Mouse (Mus musculus): ENCODE data around the gene Tnfaip8l1.

Tnfaip8l1 gene

DNA sequence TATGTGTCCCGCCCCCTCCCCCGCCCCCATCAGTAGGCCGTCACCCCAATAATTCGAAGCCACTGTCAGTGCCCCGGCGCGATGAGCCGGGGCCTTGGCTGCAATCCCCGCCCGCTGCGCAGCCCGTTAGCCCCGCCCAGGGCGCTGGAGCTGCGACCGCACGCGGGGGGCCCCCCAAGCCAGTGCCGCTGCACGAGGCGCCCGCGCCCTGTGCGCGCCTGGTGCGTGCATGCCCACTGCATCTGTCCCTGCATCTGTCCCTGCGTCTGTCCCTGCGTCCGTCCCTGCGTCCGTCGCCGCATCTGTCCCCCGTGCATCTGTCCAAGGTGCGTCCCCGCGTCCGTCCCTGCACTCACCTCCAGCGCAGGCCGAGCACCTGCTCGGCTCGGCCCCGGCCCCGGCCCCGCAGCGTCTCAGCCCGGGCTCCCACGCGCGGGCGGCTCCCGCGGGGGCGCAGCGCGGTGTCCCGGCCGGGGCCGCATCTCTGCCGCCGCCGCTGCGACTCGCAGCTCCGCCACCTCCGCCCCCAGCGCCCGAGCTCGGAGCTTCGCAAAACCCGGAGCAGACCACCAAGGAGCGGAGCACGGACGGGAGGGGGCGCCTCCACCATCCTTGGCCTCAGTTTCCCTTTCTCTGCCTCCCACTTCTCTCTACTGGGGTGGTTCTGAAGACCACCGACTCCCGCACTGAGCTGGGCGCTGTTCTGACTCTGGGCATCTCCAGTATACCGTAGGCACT lies 22.2 kb upstream of the Tnfaip8l1 start, which contains the start of gene Sema6b:
Sema6b (minus strand) TSS at position 486 of the 738 bp plus-strand sequence.
- peak; percentile 55 for DNase-seq

DNA sequence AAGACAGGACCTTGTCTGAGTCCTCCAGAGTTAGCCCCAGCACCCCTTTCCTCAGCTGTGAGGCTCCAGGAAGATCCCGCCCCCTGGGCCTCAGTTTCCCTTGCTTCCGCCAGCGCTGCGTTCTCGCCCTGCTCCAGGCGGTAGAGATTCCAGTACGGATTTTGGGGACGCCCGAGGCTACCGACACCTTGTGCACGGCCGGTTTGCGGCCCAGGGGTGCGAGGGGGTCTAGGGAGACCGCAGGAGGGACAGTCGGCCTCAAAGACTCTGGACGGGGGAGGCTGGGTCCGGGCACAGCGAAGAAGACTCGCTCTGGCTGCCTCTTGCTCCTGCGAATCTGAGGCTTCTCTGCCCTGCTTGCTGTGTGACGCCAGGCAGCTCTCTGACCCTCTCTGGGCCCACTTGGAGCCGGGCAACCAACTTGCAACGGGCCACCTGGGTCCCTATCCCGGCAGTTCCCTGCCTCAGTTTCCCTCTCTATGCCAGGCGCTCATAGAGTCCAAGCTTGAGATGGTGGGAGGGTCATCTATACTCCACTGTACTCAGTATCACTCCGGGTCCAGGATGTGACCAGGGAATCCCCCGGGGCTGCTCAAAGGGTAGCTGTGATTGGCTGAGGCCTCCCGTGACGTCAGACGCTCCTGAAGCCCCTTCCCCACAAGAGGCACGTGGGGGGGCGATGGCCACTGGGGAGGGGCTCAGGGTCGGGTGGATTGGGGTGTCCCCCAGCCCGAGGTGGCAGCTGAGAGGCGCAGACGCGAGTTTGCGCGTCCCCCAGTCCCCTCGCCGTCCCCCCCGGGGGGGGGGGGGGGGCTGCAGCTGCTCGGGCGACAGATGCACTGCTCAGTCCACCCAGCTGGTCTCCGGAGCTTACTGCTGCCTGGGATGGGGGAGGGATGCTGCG lies 20.3 kb upstream of the Tnfaip8l1 start:
- no peak for DNase-seq

DNA sequence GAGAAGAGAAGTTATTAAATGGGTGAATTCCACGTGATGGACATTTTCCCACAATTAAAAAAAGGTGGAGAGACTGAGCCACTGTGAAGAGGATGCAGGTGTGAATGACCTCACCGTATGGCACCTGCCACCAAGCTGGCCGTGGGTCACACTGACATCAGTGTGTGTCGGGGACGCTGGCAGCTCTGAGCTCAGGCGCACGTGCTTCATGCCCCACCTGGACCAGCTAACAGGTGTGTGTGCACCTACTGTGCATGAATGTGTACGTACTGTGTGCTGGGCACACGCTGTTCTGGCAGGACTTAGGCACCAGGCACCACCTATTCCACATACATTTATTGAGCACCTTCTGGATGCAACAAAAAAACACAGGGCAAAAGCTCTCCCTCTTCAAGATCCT lies 17.7 kb upstream of the Tnfaip8l1 start:
- DNase-seq = no peak

DNA sequence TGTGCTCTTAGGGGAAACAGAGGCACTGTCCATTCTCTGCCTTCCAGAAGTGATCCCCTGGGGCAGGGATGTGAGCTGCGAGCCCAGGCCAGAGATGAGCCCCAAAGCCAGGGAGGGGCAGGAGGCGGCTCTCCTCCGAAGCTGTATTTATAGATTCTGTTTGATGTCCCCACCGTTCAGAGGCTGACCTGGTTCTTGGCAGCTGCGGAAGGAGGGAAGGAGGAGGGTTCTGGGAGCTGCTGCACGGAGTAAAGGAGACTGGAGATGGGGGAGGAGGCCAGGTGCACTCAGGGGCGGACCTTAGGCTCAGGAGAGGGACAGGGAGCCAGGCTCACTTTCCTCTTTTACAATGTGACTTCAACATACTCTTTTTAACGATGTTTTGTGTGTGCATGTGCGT lies 16.1 kb upstream of the Tnfaip8l1 start:
- DNase-seq = no peak

DNA sequence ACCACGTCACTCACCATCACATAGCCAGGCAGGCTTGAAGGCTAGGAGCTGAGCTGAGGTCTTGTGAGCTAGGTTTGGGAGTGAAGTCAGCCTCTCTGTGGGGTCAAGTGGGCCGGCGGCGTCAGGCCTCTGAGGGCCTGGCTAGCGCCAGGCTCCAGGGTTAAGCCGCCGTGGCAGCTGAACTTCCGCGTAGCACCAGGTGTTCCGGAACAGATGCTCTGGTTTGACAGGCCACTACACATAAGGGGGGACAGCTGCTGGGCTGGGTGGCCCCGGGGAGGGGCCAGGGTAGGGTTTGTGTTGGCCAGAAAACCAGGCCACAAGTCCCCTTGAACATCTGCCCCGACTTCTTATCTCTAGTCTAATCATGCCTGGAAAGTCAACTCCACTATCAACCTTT lies 14.9 kb upstream of the Tnfaip8l1 start:
- no peak for DNase-seq

DNA sequence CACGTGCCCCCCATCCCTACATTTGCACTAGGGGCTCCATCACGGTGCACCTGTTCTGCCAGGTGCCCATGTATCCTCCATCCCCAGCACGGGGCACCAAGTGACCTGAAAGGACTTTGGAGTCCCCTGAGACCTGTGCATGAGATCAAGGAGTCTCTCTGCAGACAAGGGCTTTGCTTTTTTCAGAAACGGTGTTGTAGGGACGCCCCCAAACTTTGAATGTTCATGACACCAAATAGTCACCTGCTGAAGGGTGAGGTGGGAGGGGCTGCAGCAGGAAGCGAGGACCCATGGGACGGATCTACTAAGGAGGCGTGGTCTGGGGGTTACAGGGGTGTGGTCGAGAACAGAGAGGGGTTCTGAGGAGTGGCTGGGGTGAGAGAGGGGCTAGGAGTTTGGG lies 14.0 kb upstream of the Tnfaip8l1 start:
- DNase-seq = no peak

DNA sequence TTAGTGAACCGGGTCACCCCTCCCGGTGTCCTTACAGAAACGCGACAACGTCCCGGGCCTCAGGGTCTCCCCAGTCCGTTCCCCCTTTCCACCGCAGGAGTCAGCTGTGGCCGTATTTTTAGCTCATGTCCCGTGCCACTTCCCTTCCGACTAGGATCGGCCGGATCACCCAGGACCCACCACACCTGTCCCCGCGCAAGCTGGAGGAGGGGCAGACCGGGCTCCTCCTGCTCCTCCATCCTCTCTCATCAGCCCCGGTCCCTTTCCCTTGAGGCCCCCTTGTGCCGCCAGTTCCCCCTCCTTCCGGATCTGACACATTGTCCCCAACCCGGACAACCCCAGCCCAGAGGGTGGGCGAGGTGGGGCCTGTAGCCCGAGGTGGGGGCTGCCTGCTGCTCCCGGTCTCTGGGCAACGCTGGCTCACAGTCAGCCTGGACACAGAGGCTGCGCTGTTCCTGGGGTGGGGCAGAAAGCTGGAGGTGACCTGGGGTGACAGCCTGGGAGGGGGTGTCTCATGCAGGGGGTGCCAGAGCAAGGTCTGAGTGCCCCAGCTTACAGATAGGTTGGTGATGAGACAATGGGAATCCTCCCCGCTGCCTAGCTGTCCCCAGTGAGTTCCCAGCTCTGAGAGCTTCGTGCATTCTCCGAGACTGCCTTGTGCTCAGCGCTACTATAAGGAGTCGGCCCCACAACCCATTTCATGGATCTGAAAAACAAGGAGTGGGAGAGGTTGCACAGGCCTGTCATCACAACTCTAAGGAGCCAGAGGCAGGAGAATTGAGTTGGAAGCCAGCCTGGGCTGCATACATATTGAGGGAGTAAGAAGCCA lies 13.3 kb upstream of the Tnfaip8l1 start:
- no peak for DNase-seq

DNA sequence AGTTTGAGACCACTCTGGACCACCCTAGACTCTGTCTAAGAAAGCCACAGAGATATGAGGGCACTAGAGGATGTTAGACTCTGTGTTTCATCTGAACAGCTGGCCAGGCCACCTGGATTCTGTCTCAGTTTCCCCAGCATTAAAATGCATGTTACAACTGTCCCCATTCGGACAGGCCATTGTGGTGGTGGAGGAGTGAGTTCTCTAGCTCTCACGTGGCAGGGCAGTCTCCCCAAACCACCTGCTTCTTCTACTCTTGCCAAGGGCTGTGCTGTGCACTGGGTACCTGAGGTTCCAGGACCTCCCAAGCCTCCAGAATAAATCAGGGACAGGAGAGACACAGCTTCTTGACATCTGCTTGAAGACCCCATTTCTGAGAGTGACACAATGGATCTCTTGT lies 12.4 kb upstream of the Tnfaip8l1 start:
- no peak for DNase-seq

DNA sequence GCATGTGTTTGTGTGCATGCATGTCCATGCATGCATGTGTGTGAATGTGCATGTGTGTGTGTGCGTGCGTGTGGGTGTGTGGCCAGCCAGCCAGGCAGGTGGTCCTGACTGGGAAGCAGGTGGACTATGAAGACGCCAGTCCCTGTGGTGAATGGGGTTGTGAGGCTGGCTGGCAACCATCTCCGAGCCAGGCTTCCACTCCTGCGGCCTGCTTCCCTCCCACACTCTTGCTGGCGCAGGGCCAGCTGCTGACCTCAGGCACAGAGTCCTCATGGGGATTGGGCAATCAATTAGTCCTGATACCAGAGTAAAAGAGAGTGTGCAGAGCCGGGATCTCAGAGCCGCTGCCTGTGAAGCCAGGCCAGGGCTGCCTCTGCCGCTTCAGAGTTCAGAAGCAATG lies 8.6 kb upstream of the Tnfaip8l1 start:
- DNase-seq = peak; percentile 72

DNA sequence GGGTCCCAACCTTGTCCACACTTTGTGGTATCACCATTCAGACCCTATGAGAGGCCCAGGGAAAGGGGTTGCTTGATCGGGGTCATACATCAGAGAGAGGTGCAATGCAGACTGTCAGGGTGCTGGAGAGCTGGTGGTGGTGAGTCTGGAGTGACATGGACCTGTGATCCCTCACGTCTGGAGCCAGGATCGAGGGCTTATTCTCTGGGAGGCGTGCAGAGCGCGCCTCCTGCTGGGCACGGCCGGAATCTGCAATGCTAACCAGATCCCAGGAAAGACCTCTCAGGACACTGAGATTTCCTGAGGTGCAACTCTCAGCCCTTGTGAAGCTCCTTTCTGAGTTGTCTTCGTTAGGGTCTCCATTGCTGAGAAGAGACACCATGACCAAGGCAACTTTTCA lies 2.5 kb upstream of the Tnfaip8l1 start:
- DNase-seq = peak; percentile 66

DNA sequence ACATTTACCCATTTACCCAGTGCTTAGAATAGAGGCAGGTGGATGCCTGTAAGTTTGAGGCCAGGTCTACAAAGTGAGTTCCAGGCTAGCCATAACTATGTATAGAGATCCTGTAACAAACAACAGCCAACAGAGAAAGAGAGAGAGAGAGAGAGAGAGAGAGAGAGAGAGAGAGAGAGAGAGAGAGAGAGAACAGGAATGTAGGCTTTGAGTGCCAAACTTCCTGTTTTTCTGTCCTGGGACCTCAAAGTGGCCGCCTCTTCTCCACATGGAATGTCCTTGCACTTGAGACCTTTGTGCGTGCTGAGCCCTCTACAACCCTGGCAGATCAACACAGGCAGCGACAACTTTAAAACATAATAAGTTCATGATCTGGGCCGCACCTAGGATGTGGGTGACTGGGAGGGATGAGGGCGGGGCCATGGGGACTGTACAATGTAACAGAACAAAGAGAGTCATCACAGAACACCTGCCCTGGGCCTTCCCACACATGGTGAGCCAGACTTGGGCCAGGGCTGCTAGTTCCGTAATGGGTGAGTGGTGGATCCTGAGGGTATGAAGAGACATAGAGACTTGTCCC lies 1.3 kb downstream of the Tnfaip8l1 start:
- DNase-seq = no peak

DNA sequence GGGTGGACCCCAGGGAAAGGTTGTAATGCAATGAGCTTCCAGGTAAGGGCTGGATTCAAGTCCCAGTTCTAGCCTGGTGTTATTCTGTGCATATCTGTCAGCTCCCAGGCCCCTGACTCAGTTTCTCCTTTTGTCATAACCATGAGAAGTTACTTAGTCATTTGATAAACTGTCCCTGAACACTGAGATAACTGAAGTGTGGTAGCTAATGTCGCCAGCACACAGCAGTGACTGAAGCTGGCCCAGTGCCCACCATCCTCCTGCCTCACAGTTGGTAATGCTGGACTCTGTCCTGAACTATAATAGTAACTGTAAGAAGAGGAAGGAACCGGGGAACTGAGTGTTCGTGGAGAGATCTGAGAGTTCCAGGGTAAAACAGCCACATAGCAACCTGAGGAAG lies 2.2 kb downstream of the Tnfaip8l1 start:
- DNase-seq = no peak

DNA sequence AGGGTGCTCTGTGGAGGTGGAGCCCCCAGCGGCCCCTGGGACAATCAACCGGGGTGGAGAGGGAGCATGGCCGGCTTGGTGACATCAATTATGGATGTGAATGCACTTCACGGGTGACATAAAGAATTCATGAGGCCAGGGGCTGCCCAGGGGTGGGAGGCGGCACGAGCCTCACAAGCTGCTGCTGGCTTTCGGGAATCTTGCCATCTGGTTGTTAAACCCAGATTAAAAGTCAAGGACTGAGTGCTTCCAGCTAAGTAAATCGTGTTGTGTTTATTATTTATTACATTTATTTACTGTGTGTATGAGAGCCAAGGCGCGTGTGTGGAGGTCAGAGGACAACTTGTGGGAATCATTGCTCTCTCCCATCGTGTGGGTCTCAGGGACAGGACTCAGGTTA lies 3.4 kb downstream of the Tnfaip8l1 start:
- DNase-seq = no peak

DNA sequence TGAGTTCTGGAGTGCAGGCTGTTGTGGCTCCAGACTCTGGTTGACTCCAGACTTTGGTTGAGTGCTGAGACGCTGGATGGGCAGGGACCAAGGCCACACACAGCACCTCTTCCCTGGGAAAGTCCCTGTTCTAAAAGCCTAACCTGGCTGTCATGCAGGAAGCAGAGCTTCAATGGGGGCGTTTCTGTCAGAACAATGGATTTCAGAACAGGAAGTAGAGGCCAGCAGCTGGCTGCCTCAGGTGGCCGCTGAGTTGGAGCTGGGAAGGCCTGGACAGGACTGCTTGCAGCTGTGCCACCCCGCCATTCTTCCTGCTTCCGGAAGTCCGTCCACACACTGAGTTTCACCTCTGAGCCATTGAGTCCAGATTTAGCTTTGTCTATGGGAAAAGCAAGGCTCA lies 7.6 kb downstream of the Tnfaip8l1 start:
- no peak for DNase-seq

DNA sequence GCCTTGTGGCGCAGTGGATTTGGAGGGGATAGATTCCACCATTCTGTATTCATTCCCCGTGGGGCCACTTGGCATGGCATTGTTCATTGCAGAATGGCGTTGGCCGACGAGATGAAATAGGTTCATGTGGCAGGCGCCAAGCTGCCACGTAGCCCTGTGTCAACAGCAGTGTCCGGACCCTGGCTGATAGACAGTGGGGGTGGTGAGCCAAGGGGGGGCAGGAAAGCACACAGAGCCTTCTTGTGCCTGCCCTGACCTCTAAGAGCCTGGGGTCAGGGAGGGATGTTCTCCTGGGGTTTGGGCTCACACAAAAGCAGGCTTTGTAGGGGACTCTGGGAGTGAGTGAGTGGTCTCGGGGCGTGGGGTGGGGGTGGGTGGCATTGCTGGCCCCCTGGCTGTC lies 8.4 kb downstream of the Tnfaip8l1 start:
- DNase-seq = no peak

DNA sequence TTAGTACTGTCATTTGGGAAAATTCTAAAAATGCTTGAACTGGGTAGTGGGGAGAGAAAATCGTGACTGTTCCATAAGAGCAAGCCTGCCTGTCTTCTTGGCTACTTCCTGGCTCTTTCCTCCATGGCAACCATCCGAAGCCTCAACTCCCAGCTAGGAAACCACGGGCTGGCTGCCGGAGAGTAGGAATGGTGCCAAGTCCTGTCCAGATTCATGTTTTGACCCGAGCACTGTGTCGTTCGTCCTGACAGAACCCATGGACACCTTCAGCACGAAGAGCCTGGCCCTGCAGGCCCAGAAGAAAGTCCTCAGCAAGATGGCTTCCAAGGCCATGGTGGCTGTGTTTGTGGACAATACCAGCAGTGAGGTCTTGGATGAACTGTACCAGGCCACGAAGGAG lies 9.2 kb downstream of the Tnfaip8l1 start:
- no peak for DNase-seq

DNA sequence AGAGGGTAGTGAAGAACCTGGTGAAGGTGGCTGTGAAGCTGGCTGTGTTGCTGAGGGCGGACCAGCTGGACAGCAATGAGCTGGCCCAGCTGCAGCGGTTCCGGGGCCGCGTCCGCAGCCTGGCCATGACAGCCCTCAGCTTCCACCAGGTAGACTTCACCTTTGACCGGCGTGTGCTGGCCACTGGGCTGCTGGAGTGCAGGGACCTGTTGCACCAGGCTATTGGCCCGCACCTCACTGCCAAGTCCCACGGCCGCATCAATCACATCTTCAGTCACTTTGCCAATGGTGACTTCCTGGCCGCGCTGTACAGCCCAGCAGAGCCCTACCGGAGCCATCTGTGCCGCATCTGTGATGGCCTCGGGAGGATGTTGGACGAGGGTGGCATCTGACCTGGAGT lies 9.6 kb downstream of the Tnfaip8l1 start:
- no peak for DNase-seq

DNA sequence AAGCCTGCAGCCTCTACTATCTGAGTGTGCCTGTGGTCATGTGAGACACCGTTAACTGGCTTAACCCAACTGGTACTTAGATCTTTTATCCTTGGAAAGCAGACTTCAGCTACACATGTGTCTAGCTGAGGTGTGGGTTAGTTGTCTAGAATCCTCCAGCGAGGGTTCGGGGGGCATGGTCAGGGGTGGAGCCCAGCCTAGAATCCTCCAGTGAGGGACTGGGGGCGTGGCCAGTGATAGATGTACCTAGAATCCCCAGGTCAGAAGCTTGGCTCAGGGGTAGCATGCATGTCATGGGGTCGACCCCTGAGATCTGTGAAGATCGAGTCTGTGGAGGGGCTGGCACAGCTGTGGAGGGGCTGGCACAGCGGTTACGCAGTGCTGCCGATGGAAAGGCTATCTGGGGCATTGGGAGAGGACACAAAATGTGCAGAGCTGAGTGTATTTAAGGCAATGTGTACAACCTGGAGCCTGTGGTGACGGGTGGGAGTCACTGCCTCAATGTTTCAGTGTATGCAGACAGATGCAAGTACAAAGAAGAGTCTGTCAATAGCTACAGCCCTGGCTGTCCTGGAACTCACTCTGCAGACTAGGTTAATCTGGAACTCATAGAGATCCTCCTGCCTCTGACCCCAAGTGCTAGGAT lies 11.2 kb downstream of the Tnfaip8l1 start:
- DNase-seq = no peak

DNA sequence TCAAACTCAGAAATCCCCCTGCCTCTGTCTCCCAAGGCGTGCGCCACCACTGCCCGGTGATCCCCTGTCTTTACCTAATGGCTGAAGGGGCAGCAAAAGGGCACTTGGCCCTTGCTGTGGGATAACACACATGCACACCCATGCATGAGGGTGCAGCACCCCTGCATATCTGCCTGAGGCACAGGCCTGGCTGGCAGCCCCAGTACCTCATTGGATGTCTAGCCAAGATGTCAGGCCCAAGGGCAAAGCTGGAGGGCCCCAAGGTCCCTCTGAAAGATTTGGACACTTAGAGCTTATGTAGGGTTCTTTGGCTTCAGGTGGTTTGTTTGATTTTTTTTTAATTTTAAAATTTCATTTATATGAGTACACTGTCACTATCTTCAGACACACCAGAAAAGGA lies 13.1 kb downstream of the Tnfaip8l1 start:
- no peak for DNase-seq

DNA sequence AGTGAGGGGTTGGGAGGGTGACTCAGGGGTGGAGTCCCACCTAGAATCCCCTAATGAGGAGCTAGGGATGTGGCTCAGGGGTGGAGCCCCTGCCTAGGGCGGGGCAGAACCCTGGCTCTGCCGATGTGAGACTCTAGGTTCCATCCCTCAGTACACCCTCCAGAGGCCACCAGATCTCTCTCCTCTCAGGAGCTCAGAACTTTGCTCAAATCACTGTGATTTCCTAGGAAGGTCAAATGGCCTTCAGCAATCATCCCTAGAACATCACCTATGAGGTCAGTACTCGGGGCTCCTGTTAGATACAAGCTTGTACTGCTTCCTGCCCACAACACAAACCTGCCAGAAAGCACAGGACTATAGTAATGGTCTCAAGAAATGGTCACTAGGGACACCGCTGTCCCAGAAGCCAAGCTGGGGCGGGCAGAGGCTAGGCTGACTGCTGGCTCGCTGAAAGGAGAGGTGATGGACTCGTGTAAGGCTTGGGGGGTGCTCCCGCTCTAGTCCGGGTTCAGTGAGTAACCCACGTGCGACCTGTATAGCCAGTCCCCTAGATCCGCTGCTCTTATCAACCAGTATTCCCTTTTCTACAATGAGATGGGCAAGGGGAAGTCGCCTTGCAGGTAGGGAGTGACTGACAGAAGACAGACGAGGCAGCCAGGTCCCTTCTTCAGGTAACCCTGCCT lies 20.8 kb downstream of the Tnfaip8l1 start:
- peak; percentile 63 for DNase-seq

DNA sequence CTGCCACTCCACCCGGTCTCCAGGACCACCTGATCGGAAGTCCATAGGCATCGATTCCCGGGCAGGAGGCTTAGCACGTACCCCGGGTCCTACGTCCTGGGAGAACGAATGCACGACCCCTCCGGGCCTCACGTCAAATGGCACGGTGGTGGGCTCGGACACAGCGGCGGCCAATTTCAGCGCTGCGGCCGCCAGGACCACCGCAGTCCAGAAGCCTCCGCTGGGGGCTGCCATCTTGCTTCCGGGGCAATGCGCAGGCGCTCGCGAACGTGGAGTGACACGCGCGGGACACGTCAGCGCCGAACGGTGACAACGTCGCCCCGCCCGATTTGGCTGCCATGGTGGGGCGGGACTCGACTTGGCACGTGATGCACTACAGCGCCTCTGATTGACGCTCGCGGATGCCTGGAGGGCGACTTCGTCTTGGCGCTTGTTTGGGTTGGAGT lies 21.4 kb downstream of the Tnfaip8l1 start, which contains the start of gene Mydgf:
Mydgf (minus strand) TSS at position 263 of the 446 bp plus-strand sequence.
- DNase-seq = peak; percentile 95
